ENCODE assay signal across 13 mouse cellular contexts in the genomic region with DNA sequence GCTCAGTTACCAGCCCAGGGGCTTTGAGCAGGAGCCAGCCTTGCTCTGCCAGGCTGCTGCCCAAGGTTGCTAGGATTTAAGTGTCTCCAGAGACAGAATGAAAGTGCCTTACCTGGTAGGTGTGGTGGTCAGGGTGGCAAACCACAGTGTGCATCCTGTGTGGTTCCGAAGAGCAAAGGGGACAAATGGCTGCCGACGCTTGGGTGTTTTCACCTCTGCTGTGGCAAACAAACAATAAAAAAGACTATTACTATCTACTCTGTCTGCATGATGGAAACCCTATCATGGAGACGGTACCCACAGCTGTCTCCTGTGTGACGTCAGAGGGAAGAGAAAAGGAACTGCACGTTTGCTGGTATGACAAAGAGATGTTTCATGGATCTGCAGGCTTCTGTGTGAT.
"Had no signal": no experiment of that assay in that cellular context is flagged by ENCODE, and none has a peak within 500 bp of the region (broad histone marks: within the 10 kb centered on the region; RNA-seq: fewer than 3 reads in every experiment).

No protein-coding gene starts in this region.

- DNase-seq: kidney, adult 8-10 months; kidney, postnatal 36 days; layer of hippocampus, adult 9-11 months; layer of hippocampus, postnatal 36 days; liver, embryonic 13.5 days; lung, adult 18-20 months; midbrain, embryonic 14.5 days; thymus, adult 2 months; thymus, postnatal 25 days had no signal

- H3K27ac ChIP-seq: kidney, postnatal 0 days; limb, embryonic 15.5 days; liver, embryonic 13.5 days; midbrain, embryonic 10.5 days; stomach, embryonic 15.5 days had no signal

- H3K27me3 ChIP-seq: limb, embryonic 15.5 days; liver, embryonic 13.5 days; stomach, embryonic 15.5 days had no signal

- H3K4me1 ChIP-seq: liver, embryonic 13.5 days; stomach, embryonic 15.5 days had no signal

- H3K4me2 ChIP-seq: limb, embryonic 15.5 days; liver, embryonic 13.5 days; stomach, embryonic 15.5 days had no signal

- H3K4me3 ChIP-seq: limb, embryonic 15.5 days; liver, embryonic 13.5 days; midbrain, embryonic 10.5 days; stomach, embryonic 15.5 days had no signal

- H3K9me3 ChIP-seq: limb, embryonic 15.5 days; liver, embryonic 13.5 days; midbrain, embryonic 10.5 days; stomach, embryonic 15.5 days had no signal

- H3K9ac ChIP-seq: limb, embryonic 15.5 days; liver, embryonic 13.5 days; stomach, embryonic 15.5 days had no signal
